Mouse (Mus musculus) thymus, postnatal 0 days (tissue): Measurements from ENCODE around the gene Ppp1r14d. TPM values are rescaled to one million over a fixed set of nuclear protein-coding genes. Genes with fewer than 3 reads are reported as not detected.

Experiments used
- DNase-seq: peaks from one replicate; pipeline ENCODE4 v3.0.0-alpha.2; 2015; ENCODE audit warnings: low spot score
- polyA plus RNA-seq: library from polyadenylated mRNA; unstranded; fragments of >200 nt; fragmentation: Nextera tagmentation; extraction: Ambion mirVana; gene quantifications from 2 replicates; pipeline ENCODE4 v1.2.1, GENCODE M21; 2015

The Ppp1r14d gene
- polyA plus RNA-seq, 1 experiment from 2014 or later = 1.1 TPM

DNA sequence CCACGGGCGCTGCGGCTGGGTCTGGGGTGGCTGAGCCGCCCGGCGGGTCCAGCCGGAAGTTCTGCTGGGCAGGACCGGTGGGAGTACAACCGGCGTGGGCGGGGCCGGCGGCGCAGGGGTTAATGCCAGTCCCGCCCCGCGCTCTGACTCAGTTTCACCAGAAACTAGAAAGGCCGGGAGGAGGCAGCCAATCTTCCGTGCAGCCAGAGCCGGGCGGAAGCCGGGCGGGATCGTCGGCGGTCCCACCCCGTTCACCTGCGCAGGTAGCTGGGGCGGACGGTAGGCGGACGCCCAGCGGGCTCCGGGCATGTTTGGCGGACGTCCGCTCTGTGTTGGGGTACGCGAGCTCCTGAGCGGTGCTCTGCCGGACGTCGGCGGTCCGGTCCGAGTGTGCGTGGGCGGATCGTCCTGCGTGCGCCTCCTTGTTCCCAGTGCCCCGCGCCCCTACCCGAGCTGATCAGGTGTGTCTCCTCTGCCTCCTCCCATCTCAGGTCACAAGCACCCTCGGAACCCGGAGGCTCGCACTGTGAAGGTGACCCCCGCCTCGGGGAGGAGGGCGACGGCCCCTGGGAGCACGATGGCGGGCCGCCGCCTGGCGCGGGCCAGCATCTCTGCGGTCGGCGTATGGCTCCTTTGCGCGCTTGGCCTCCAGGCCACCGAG lies 7.6 kb upstream of the Ppp1r14d start, which contains the start of gene Spint1:
Spint1 (plus strand) TSS at position 153 of the 661 bp plus-strand sequence.
- no peak for DNase-seq

DNA sequence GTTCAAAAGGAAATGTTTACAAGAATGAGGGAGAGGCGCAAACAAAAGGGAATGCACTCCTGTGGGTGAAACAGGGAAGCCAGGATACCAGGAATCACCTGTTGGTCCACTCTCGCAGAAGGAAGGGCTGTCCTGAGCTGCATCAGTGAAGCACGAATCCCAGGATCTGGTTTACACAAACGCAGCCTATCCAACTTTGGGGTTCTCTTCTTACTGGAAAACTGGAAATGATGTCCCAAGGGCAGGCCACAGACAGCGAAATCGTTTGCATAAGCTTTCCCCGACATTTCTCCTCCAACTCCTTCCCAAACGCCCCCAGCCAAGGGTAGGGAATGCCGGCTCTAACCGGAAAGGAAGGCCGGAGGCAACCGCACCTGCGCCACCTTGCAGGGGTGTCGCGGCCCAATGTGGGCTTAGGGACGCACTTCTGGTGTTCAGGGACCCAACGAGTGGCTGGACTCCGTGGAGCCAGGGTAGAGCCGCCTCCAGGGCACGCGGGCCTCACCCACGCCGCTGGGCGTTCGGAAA lies 7.0 kb upstream of the Ppp1r14d start:
- no peak for DNase-seq

GRCm38 (mm10) chr2:119209176-119209507 lies 20.6 kb downstream of the Ppp1r14d start:
- DNase-seq = peak; percentile 50

DNA sequence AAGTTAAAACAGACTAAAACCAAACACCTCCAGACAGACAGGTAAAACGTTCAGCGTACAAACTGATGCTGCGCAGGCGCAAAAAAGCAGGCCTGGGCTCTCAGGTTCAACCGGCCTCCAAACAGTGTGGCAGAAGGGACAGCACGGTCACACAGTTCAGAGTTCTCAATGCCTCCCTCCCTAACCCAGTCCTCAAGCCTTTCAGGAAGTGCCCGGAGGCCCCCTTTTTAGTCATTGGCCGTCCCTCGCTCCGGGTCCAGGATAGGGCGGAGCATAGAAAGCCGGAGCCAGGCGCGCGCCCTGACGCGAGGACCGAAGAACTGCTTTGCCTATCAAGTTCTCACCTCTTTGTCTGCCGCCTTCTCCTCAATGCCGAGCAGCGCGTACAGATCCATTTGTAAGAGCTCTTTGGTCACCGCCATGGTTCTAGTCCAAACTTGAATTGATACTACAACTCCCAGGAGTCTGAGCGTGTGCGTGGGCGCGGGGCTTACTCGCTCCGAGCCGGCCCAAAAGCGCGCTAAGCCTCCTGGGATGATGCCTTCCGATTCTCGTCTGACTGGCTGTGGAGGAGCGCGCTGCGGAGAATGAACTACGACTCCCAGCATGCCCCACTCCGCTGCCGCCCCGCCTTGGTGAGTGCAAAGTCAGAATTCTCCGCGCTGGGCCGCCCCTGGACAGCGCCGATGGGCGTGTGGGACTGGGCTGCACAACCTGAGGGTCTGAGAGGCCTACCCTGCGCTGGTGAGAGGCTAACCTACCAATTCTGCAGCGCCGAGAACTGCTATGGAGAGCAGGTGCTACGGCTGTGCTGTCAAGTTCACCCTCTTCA lies 21.1 kb downstream of the Ppp1r14d start, which contains the start of the genes Zfyve19 and Dnajc17:
Zfyve19 (plus strand) TSS at position 274 of the 832 bp plus-strand sequence.
Dnajc17 (minus strand) TSS at position 452 of the 832 bp plus-strand sequence.
- DNase-seq = peak; percentile 95

- no peak for DNase-seq
These were observed 21.8 kb downstream of the Ppp1r14d start for GRCm38 (mm10) chr2:119207961-119208343.

- no peak for DNase-seq
These were observed 25.7 kb downstream of the Ppp1r14d start for GRCm38 (mm10) chr2:119203871-119204460.

- no peak for DNase-seq
These were observed 26.7 kb downstream of the Ppp1r14d start for GRCm38 (mm10) chr2:119202914-119203453.

DNA sequence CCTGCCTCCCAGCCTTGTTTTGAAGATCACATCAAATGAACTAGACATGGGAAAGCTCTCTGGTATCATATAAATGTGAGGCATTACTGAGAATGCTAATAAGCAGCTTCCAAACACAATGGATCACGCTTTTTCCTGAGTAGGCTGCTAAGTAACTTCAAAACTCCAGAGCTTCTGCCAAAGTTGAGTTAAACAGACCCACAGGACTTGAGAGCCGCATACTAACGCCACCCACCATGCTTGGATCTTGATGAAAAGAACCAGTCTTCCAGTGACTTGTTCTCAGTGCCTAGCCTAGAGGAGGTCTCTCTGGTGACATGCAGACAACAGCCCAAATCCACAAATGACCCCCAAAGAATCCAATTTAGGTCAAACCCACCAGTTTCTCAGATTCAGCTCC lies 30.8 kb downstream of the Ppp1r14d start:
- DNase-seq = no peak

DNA sequence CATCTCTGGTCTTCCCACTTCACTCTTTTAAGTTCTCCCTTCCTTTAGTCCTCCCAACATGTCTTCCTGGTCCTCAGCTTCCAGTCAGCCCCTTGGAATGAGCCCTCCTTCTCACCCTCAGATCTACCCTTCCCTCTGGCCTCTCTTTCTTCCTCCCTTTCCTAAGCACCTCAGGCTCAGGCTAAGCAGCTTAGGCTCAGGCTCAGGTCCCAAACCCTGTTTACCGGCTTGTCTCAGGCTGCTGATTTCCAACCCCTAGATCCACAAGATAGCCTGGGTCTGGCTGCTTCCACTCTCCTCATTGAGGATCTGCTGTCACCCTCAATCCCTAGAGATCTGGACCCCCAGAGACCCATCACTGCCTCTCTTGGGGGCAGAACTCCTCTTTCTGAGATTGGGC lies 31.7 kb downstream of the Ppp1r14d start:
- no peak for DNase-seq

- DNase-seq = no peak
These were observed 32.2 kb downstream of the Ppp1r14d start for GRCm38 (mm10) chr2:119197493-119197892.

DNA sequence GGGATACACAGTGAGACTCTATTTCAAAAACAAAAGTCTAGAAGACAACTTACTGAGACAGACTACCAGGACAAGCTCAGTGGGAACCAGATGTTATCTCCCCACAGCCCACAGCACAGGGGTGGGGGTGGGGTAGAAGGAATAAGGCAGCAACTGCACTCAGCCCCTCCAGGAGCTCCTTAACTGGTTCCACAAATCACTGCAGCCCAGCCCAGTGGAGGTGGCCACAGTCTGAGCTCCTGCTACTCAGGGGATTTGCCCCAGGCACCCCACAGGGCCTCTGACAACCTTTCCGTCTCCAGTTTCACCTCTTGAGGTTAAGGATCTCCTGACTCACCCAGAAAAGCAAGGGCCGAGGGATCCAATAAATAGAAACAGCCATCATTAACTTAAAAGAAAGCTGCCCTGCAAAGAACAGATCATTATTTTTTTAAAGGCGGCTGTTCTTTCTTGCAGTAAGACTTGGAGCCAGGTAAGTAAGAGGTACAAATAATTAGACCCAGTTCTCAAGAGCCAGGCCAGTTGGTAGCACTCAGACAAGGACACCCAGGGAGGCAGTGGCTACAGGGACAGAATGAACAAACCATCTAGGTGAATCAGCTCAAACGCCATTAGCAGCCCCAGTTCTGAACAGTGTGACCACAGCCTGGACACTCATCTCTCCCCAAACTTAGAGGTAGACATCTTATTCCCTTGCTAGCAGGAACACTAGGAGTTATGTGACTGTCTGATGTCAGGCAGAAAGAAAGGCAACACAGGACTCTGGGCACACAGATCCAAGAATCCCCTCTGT lies 33.2 kb downstream of the Ppp1r14d start:
- DNase-seq = peak; percentile 19

DNA sequence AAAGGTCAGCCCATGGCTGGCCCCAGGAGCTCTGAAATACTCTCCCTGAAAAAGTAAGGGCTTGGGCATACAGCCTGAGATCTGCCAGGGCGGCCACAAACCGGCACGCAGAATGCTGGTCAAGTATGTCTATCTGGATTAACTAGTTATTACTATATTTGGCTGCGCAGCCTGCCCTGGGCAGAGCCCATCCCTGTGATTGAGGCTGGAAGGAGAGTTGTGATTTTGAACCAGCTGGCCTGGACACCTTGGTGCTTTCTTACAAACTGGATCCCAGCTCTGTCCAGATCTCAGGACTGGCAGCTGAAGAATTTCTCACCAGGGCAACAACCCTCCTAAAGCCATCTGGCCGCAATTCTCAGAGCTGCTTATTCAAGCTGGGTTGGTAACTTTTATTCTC lies 35.6 kb downstream of the Ppp1r14d start:
- no peak for DNase-seq

- DNase-seq = no peak
These were observed 38.7 kb downstream of the Ppp1r14d start for GRCm38 (mm10) chr2:119190969-119191368.

- DNase-seq = peak; percentile 79
These were observed 40.5 kb downstream of the Ppp1r14d start for GRCm38 (mm10) chr2:119189029-119189710.

GRCm38 (mm10) chr2:119182914-119183313 lies 46.8 kb downstream of the Ppp1r14d start:
- DNase-seq = no peak

DNA sequence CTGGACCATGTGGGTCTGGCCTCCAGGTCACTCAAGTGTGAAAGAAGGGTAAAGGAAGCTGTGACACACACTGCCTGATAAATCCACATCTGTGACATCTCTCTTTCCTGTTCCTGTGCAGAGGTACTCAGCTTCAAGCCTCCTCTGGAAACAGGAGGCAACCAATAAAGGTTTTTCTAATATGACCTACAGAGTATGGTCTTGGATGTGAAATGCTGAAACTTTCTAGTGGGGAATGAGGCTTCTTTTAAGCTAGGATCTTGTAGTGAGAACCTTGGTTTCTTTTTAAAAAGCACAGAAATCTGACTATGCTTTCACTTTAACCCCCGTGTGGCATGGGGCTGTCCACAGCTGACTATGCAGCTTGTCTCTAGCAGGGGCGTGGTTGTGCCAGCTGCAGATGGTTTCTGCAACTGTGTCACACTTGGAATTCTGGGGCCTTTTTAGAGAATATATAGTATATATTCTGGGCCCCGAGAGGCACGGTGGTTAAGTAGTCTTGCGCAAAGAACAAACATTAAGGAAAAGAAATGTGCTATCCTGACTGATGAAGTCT lies 52.2 kb downstream of the Ppp1r14d start:
- DNase-seq = no peak

DNA sequence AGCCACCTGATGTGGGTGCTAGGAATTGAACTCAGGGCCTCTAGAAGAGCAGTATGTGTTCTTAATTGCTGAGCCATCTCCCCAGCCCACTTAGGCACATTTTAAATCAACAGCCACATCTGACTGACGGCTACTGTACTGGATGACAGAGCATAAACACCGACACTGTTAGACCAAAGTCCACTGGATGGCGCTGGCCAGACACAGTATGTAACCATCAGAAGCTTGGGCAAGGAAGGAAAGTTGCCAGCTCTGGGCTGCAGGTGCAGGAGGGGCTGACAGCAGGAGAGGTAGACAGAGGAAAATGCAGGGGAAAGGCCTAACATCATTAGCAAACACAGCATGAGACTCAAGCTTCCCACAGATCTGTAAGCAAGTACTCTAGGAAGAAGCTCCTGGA lies 52.9 kb downstream of the Ppp1r14d start:
- no peak for DNase-seq

- DNase-seq = no peak
These were observed 54.1 kb downstream of the Ppp1r14d start for GRCm38 (mm10) chr2:119175614-119176013.

GRCm38 (mm10) chr2:119174866-119175265 lies 54.8 kb downstream of the Ppp1r14d start:
- no peak for DNase-seq
